Mouse (Mus musculus): ENCODE data around the gene Tmem140. TPM values are rescaled to one million over a fixed set of nuclear protein-coding genes. Genes with fewer than 3 reads are reported as not detected.

The Tmem140 gene
- polyA plus RNA-seq, 1 experiment from 2014 or later = 1.6 TPM

- no peak overlapping the region for H3K27ac ChIP-seq
- H3K9me3 ChIP-seq = no peaks in the 10 kb centered on the region
- no peaks in the 10 kb centered on the region for H3K4me1 ChIP-seq (replicated peaks)
- WGBS = 88% methylated on average over 7 of the region's 7 CpGs
- H3K36me3 ChIP-seq = no peaks in the 10 kb centered on the region
- no peak overlapping the region for H3K9ac ChIP-seq
- no peaks in the 10 kb centered on the region for H3K27me3 ChIP-seq
- no peak overlapping the region for H3K4me2 ChIP-seq
- no peak for ATAC-seq (ENCODE audit: low FRiP score)
- H3K4me3 ChIP-seq = no peak overlapping the region
Measured at GRCm38 (mm10) chr6:34919146-34919545, 56.2 kb downstream of the Tmem140 start.

DNA sequence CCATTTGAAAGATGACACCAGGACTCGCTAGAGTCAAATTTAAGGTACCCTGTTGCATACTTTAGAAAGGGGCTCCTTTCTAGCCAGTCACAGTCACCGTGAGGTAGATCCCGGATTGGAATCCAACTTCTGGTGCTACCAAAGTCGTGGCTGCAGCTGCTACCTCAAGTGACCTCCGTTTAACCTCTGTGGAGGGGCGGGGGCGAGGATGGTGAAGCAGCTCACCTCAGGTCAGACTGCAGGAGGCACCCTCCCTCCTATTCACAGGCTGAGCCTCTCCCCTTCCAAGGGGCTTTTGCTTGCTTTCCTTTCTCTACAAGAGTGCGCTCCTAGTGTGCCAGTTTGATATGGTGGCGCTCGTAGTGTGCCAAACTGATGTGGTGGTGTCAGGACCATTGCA, 57.0 kb downstream of the Tmem140 start, which contains the start of gene Stra8:
Gene Stra8 (plus strand): TSS at position 208 of the 400 bp plus-strand sequence.
- no peak for ATAC-seq (ENCODE audit: low FRiP score)
- Histone ChIP-seq H3K4me2 (no peak within 1 kb of the TSS), H3K27me3 (no peaks in the 10 kb centered on the region), H3K36me3 (no peaks in the 10 kb centered on the region), H3K4me3 (no peak within 1 kb of the TSS), H3K9ac (no peak within 1 kb of the TSS), H3K9me3 (no peaks in the 10 kb centered on the region), H3K27ac (no peak within 1 kb of the TSS), H3K4me1 (replicated peaks) (no peaks in the 10 kb centered on the region)
- WGBS = 43% methylated on average over 10 of the region's 10 CpGs

GRCm38 (mm10) chr6:34920631-34921030, 57.7 kb downstream of the Tmem140 start:
- H3K9me3 ChIP-seq = no peaks in the 10 kb centered on the region
- H3K4me2 ChIP-seq = no peak overlapping the region
- no peaks in the 10 kb centered on the region for H3K4me1 ChIP-seq (replicated peaks)
- no peak overlapping the region for H3K4me3 ChIP-seq
- no peaks in the 10 kb centered on the region for H3K36me3 ChIP-seq
- ATAC-seq (ENCODE audit: low FRiP score) = no peak
- no peak overlapping the region for H3K27ac ChIP-seq
- no peak overlapping the region for H3K9ac ChIP-seq
- H3K27me3 ChIP-seq = no peaks in the 10 kb centered on the region
- WGBS = 93% methylated on average over 12 of the region's 12 CpGs

DNA sequence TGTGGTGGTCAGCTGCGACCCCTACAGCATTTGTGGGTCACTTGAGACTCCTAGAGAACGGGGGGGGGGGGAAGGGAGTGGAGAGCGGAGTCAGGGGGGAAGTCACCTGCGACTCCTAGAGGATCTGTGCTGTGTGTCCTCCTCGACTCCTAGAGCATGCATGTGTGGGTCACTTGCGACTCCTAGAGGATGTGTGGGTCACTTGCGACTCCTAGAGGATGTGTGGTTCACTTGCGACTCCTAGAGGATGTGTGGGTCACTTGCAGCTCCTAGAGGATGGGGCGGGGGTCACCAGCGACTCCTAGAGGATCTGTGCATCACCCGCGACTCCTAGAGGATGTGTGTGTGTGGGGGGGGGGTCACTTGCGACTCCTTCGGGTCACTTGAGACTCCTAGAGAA, 59.0 kb downstream of the Tmem140 start:
- Histone ChIP-seq H3K27me3 (no peaks in the 10 kb centered on the region), H3K4me3 (no peak overlapping the region), H3K9ac (no peak overlapping the region), H3K4me1 (replicated peaks) (no peaks in the 10 kb centered on the region), H3K36me3 (no peaks in the 10 kb centered on the region), H3K9me3 (no peaks in the 10 kb centered on the region), H3K4me2 (no peak overlapping the region), H3K27ac (no peak overlapping the region)
- WGBS = 64% methylated on average over 14 of the region's 14 CpGs
- no peak for ATAC-seq (ENCODE audit: low FRiP score)

Other genes with a start within 250 kb of the Tmem140 start
- 9.2 and 10.3 TPM in 2 replicates for gene Agbl3, start 82.7 kb upstream of the Tmem140 start, polyA plus RNA-seq (2015; fragmentation: Nextera tagmentation; extraction: Ambion mirVana)
- gene Cyren, start 14.9 kb downstream of the Tmem140 start, polyA plus RNA-seq (2015; fragmentation: Nextera tagmentation; extraction: Ambion mirVana) = 10.1 and 11.2 TPM in 2 replicates
- 12.5 and 14.5 TPM in 2 replicates for gene Wdr91, start 47.7 kb downstream of the Tmem140 start, polyA plus RNA-seq (2015; fragmentation: Nextera tagmentation; extraction: Ambion mirVana)
- gene Stra8, start 57.0 kb downstream of the Tmem140 start, polyA plus RNA-seq (2015; fragmentation: Nextera tagmentation; extraction: Ambion mirVana) = not detected in 2 replicates
- gene Slc23a4, start 125.3 kb downstream of the Tmem140 start, polyA plus RNA-seq (2015; fragmentation: Nextera tagmentation; extraction: Ambion mirVana) = 0.56 and 0.57 TPM in 2 replicates

All from hindbrain, embryonic 13.5 days (tissue).